Mouse (Mus musculus) MEL (cell line): Measurements from ENCODE around the gene Klrc2.
"Not testable (repeated sequence)": the region's sequence is repeated elsewhere in the genome, so short reads cannot be mapped to it uniquely, and the experiment has no call there.

Experiments used
- CTCF ChIP-seq, 3 experiments: IDR thresholded peaks in 2 of 3; conservative IDR thresholded peaks in 1 of 3; 2 replicates each; pipeline ENCODE4 v1.5.1; 2011 to 2012; ENCODE audit warnings: low read length in 3 of 3, low read depth in 2 of 3, mild to moderate bottlenecking in 2 of 3, improper control_type of control experiment in 1 of 3, inconsistent platforms in 1 of 3, mixed read lengths in 1 of 3, moderate library complexity in 1 of 3; ENCODE audit not compliant: control insufficient read depth in 1 of 3, insufficient read depth in 1 of 3, poor library complexity in 1 of 3, severe bottlenecking in 1 of 3
- NRF1 ChIP-seq: IDR thresholded peaks from 2 replicates; pipeline ENCODE4 v1.6.1; 2014; ENCODE audit warnings: low read depth, mild to moderate bottlenecking, inconsistent platforms, low read length, improper control_type of control experiment, moderate library complexity; ENCODE audit not compliant: poor library complexity, insufficient read depth, severe bottlenecking
- POLR2A ChIP-seq, 2 experiments: IDR thresholded peaks; 2 replicates each; pipeline ENCODE4 v1.6.1; 2011 to 2012; ENCODE audit warnings: low read length in 2 of 2, mild to moderate bottlenecking in 2 of 2, control low read depth in 1 of 2, improper control_type of control experiment in 1 of 2, low read depth in 1 of 2, moderate library complexity in 1 of 2; ENCODE audit not compliant: control insufficient read depth in 1 of 2, insufficient read depth in 1 of 2, poor library complexity in 1 of 2
- POLR2AphosphoS2 ChIP-seq: IDR thresholded peaks from 2 replicates; pipeline ENCODE4 v1.6.1; 2011; ENCODE audit warnings: low read length, improper control_type of control experiment
- TCF12 ChIP-seq: IDR thresholded peaks from 2 replicates; pipeline ENCODE4 v1.6.1; 2014; ENCODE audit warnings: low read depth, mild to moderate bottlenecking, inconsistent platforms, low read length, improper control_type of control experiment, moderate library complexity

- TF ChIP-seq TCF12; POLR2AphosphoS2; CTCF (IDR thresholded peaks at IDR 0.05 in 2 of 3, conservative IDR thresholded peaks at IDR 0.05 in 1 of 3; ENCODE audit: control insufficient read depth in 1 of 3, insufficient read depth in 1 of 3, low read depth in 2 of 3, low read length in 3 of 3, poor library complexity in 1 of 3, severe bottlenecking in 1 of 3); POLR2A (IDR thresholded peaks at IDR 0.05; ENCODE audit: control insufficient read depth in 1 of 2, insufficient read depth in 1 of 2, low read depth in 1 of 2, low read length in 2 of 2, poor library complexity in 1 of 2); NRF1: not testable (repeated sequence)
Observed at GRCm38 (mm10) chr6:129691436-129691835, 30.9 kb upstream of the Klrc2 start.
